In genomic region chr13:98588951-98589501, GRCm38 (mm10) we compare ENCODE assay signal across 8 mouse cellular contexts. TPM values are rescaled to one million over a fixed set of nuclear protein-coding genes. Genes with fewer than 3 reads are reported as not detected.
DNase-seq lines count a peak whose midpoint lies in the region; ATAC-seq and TF ChIP-seq lines count a peak whose summit lies in the region.

No protein-coding gene starts in this region.

- 2% methylated on average over 35 of the region's 35 CpGs for WGBS in embryonic facial prominence, embryonic 11.5 days
- 2% methylated on average over 35 of the region's 35 CpGs for WGBS in heart, adult 2 months
- WGBS in limb, embryonic 13.5 days: under 1% methylated on average over 34 of the region's 35 CpGs
- 2% methylated on average over 35 of the region's 35 CpGs for WGBS in midbrain, embryonic 14.5 days

- peak; percentile 77 for ATAC-seq in embryonic facial prominence, embryonic 11.5 days (replicated peaks; ENCODE audit: insufficient number of reproducible peaks, low FRiP score, low TSS enrichment, low read depth)
- peak; percentile 55; the same call in 1 of the 2 replicates for ATAC-seq in limb, embryonic 13.5 days (ENCODE audit: low FRiP score, low read depth)
- peak; percentile 78 for ATAC-seq in midbrain, embryonic 14.5 days (ENCODE audit: low FRiP score, low TSS enrichment)
- no peak for ATAC-seq in activated CD4-positive, CD25-positive, alpha-beta regulatory T cell, adult 4 months

- DNase-seq in adrenal gland, postnatal 4 days (ENCODE audit: low spot score in 2 of 2): peak; percentile 54 to 66
- DNase-seq in embryonic facial prominence, embryonic 11.5 days (ENCODE audit: low spot score): peak; percentile 93
- peak; percentile 78 to 79 for DNase-seq in heart, adult 2 months
- DNase-seq in kidney, adult 18-20 months: peak; percentile 87
- DNase-seq in midbrain, embryonic 14.5 days: peak; percentile 90
- peak; percentile 1 for DNase-seq in spleen, adult 12 weeks (ENCODE audit: low spot score)

- H3K79me2 ChIP-seq in heart, adult 2 months (replicated peaks; ENCODE audit: control insufficient read depth, insufficient read depth, low read length): no peaks in the 10 kb centered on the region

- H3K27me3 ChIP-seq in embryonic facial prominence, embryonic 11.5 days (ENCODE audit: control insufficient read depth, insufficient read depth, low read length): peaks cover 5% of the 10 kb centered on the region
- H3K27me3 ChIP-seq in heart, adult 2 months (ENCODE audit: control insufficient read depth, insufficient read depth, low read length): peaks cover 14% of the 10 kb centered on the region
- H3K27me3 ChIP-seq in limb, embryonic 13.5 days: peaks cover 80% of the 10 kb centered on the region
- H3K27me3 ChIP-seq in midbrain, embryonic 14.5 days (ENCODE audit: control insufficient read depth, insufficient read depth, low read length): peaks cover 53% of the 10 kb centered on the region

- H3K36me3 ChIP-seq in embryonic facial prominence, embryonic 11.5 days (replicated peaks; ENCODE audit: control insufficient read depth, insufficient read depth, low read depth, low read length): no peaks in the 10 kb centered on the region
- H3K36me3 ChIP-seq in heart, adult 2 months (ENCODE audit: control insufficient read depth, insufficient read depth, low read length): no peaks in the 10 kb centered on the region
- no peaks in the 10 kb centered on the region for H3K36me3 ChIP-seq in limb, embryonic 13.5 days
- H3K36me3 ChIP-seq in midbrain, embryonic 14.5 days (ENCODE audit: control insufficient read depth, insufficient read depth, low read length): no peaks in the 10 kb centered on the region

- peak overlapping the region; percentile 67 for H3K9ac ChIP-seq in embryonic facial prominence, embryonic 11.5 days (replicated peaks; ENCODE audit: low read length)
- peak overlapping the region; percentile 38; the same call in 1 of the 2 replicates for H3K9ac ChIP-seq in heart, adult 2 months (ENCODE audit: low read depth, low read length)
- H3K9ac ChIP-seq in limb, embryonic 13.5 days: peak overlapping the region; percentile 55; the same call in 1 of the 2 replicates
- no peak overlapping the region; the same call in 1 of the 2 replicates for H3K9ac ChIP-seq in midbrain, embryonic 14.5 days (replicated peaks; ENCODE audit: low read length)

- H3K9me3 ChIP-seq in embryonic facial prominence, embryonic 11.5 days (replicated peaks; ENCODE audit: control insufficient read depth, low read length): no peaks in the 10 kb centered on the region
- no peaks in the 10 kb centered on the region for H3K9me3 ChIP-seq in limb, embryonic 13.5 days
- H3K9me3 ChIP-seq in midbrain, embryonic 14.5 days (ENCODE audit: control insufficient read depth, low read length): no peaks in the 10 kb centered on the region

- TF ChIP-seq CTCF in heart, adult 2 months (IDR thresholded peaks at IDR 0.05): peak; percentile 81

- peak overlapping the region; percentile 39 for H3K4me3 ChIP-seq in embryonic facial prominence, embryonic 11.5 days (ENCODE audit: low read depth, low read length)
- peak overlapping the region; percentile 45 for H3K4me3 ChIP-seq in heart, adult 2 months
- H3K4me3 ChIP-seq in limb, embryonic 13.5 days: peak overlapping the region; percentile 47
- peak overlapping the region; percentile 33 for H3K4me3 ChIP-seq in midbrain, embryonic 14.5 days (replicated peaks; ENCODE audit: low read depth, low read length)

- no peak for TF ChIP-seq EP300 in heart, adult 2 months (IDR thresholded peaks at IDR 0.05; ENCODE audit: insufficient read depth, low read depth, low read length)

- 0 out of 2 replicates have a peak overlapping the region, but pooled peaks have one; percentile 9 for H3K27ac ChIP-seq in embryonic facial prominence, embryonic 11.5 days (replicated peaks; ENCODE audit: low read depth, low read length)
- H3K27ac ChIP-seq in heart, adult 2 months: no peak overlapping the region
- H3K27ac ChIP-seq in limb, embryonic 13.5 days: no peak overlapping the region
- H3K27ac ChIP-seq in midbrain, embryonic 14.5 days (replicated peaks; ENCODE audit: low read depth, low read length): no peak overlapping the region

- no peak for TF ChIP-seq POLR2A in heart, adult 2 months (IDR thresholded peaks at IDR 0.05; ENCODE audit: insufficient read depth, low read depth, low read length)

- peaks cover 2% of the 10 kb centered on the region for H3K4me1 ChIP-seq in embryonic facial prominence, embryonic 11.5 days (ENCODE audit: control insufficient read depth, insufficient read depth, low read length)
- H3K4me1 ChIP-seq in heart, adult 2 months (ENCODE audit: control insufficient read depth, insufficient read depth, low read length): no peaks in the 10 kb centered on the region; the same call in 1 of the 2 replicates
- H3K4me1 ChIP-seq in limb, embryonic 13.5 days: peaks cover 59% of the 10 kb centered on the region
- H3K4me1 ChIP-seq in midbrain, embryonic 14.5 days (ENCODE audit: control insufficient read depth, insufficient read depth, low read length): peaks cover 13% of the 10 kb centered on the region; the same call in 1 of the 2 replicates

- intact Hi-C loops in heart, adult 2 months (cut with DNase I): loop anchor here (10.0 kb wide), 1 partner anchor 234 kb away; the partner anchor contains the start of gene Foxd1

- peak overlapping the region; percentile 88 for H3K4me2 ChIP-seq in embryonic facial prominence, embryonic 11.5 days (ENCODE audit: low read depth, low read length)
- H3K4me2 ChIP-seq in limb, embryonic 13.5 days (replicated peaks): peak overlapping the region; percentile 73
- H3K4me2 ChIP-seq in midbrain, embryonic 14.5 days (ENCODE audit: low read length): peak overlapping the region; percentile 61

RNA-seq across cellular contexts. Expression of gene Tmem174, which starts 48.2 kb away (rescaled TPM):
- total RNA-seq in adrenal gland, postnatal 4 days (2021): 10 to 100 TPM in 1 of 2 experiments, under 1 TPM in 1; 0.34 to 13.4 TPM
- not detected in 2 replicates for polyA plus RNA-seq in embryonic facial prominence, embryonic 11.5 days (2014; fragmentation: Nextera tagmentation; extraction: Ambion mirVana)
- not detected for total RNA-seq in heart, adult 2 months (2021)
- polyA plus RNA-seq in heart, adult 2 months (2012; rRNA removed): not detected in 2 replicates
- polyA plus RNA-seq in limb, embryonic 13.5 days (2015; fragmentation: Nextera tagmentation; extraction: Ambion mirVana): not detected in 2 replicates
- polyA plus RNA-seq in midbrain, embryonic 14.5 days (2014; fragmentation: Nextera tagmentation; extraction: Ambion mirVana): not detected in 2 replicates
- polyA plus RNA-seq in activated CD4-positive, CD25-positive, alpha-beta regulatory T cell, adult 4 months (2017; shearing (Covaris generic)): not detected

Comparison
In these comparisons a context has a peak if more than half of its experiments do, and no peak if none do; other contexts are left out.
1. DNase-seq: peak in every context shown above with its lines; median percentile 93 in embryonic facial prominence, embryonic 11.5 days; 90 in midbrain, embryonic 14.5 days; 87 in kidney, adult 18-20 months; 78 in heart, adult 2 months; 60 in adrenal gland, postnatal 4 days; 1 in spleen, adult 12 weeks.